Mouse (Mus musculus) MEL (cell line): ENCODE measurements at regions not wholly inside any gene's neighbourhood (a gene's known extent, or its start where the extent isn't known, plus 50 kb on each side); places are given as distances from the start of the nearest gene placed in this dataset.

Experiments used
- DNase-seq: peaks from one replicate; pipeline ENCODE4 v3.0.0; 2011; ENCODE audit warnings: low read depth, low spot score
- H3K27ac ChIP-seq: 2 replicates; pipeline ENCODE4 v1.5.1; 2012; ENCODE audit warnings: low read depth, mild to moderate bottlenecking, control low read depth, low read length, moderate library complexity; ENCODE audit not compliant: control insufficient read depth
- H3K27me3 ChIP-seq, 2 experiments: fragments of 150-350 bp in 1 of 2; sonication (generic) in 1 of 2; 2 replicates each; pipeline ENCODE4 v1.6.1; 2012; ENCODE audit warnings: low read length in 2 of 2, mild to moderate bottlenecking in 2 of 2, improper control_type of control experiment in 1 of 2, moderate library complexity in 1 of 2; ENCODE audit not compliant: insufficient read depth in 2 of 2, control insufficient read depth in 1 of 2
- H3K36me3 ChIP-seq, 2 experiments: 2 replicates each; pipeline ENCODE4 v1.6.1; 2012 to 2014; ENCODE audit warnings: low read length in 2 of 2, improper control_type of control experiment in 1 of 2, inconsistent platforms in 1 of 2, mild to moderate bottlenecking in 1 of 2; ENCODE audit not compliant: insufficient read depth in 2 of 2, control insufficient read depth in 1 of 2
- H3K4me1 ChIP-seq, 2 experiments: fragments of 150-350 bp in 1 of 2; sonication (generic) in 1 of 2; 2 replicates each; pipeline ENCODE4 v1.6.1; 2012; ENCODE audit warnings: low read length in 2 of 2, improper control_type of control experiment in 1 of 2, mild to moderate bottlenecking in 1 of 2; ENCODE audit not compliant: insufficient read depth in 2 of 2, control insufficient read depth in 1 of 2
- H3K4me3 ChIP-seq, 2 experiments: fragments of 150-350 bp in 1 of 2; sonication (generic) in 1 of 2; 2 replicates each; pipeline ENCODE4 v1.5.1; 2012; ENCODE audit warnings: low read depth in 2 of 2, low read length in 2 of 2, mild to moderate bottlenecking in 2 of 2, moderate library complexity in 2 of 2, control low read depth in 1 of 2, improper control_type of control experiment in 1 of 2; ENCODE audit not compliant: control insufficient read depth in 1 of 2, insufficient read depth in 1 of 2
- H3K79me2 ChIP-seq: 2 replicates; pipeline ENCODE4 v1.6.1; 2012; ENCODE audit warnings: mild to moderate bottlenecking, low read length, moderate library complexity; ENCODE audit not compliant: control insufficient read depth, poor library complexity, insufficient read depth
- H3K9ac ChIP-seq: 2 replicates; pipeline ENCODE4 v1.6.1; 2012; ENCODE audit warnings: low read depth, mild to moderate bottlenecking, control low read depth, low read length, moderate library complexity; ENCODE audit not compliant: control insufficient read depth, poor library complexity, severe bottlenecking
- H3K9me3 ChIP-seq: fragments of 150-350 bp; sonication (generic); replicated peaks from 2 replicates; pipeline ENCODE4 v1.6.1; 2012; ENCODE audit warnings: mild to moderate bottlenecking, low read length, improper control_type of control experiment, moderate library complexity; ENCODE audit not compliant: insufficient read depth
- BHLHE40 ChIP-seq: IDR thresholded peaks from 2 replicates; pipeline ENCODE4 v1.6.1; 2012; ENCODE audit warnings: low read depth, mild to moderate bottlenecking, inconsistent platforms, low read length, improper control_type of control experiment, borderline replicate concordance
- CHD1 ChIP-seq: IDR thresholded peaks from 2 replicates; pipeline ENCODE4 v1.6.1; 2012; ENCODE audit warnings: low read depth, mild to moderate bottlenecking, inconsistent platforms, low read length, improper control_type of control experiment
- CHD2 ChIP-seq: IDR thresholded peaks from 2 replicates; pipeline ENCODE4 v1.6.1; 2011; ENCODE audit warnings: low read length, improper control_type of control experiment
- EP300 ChIP-seq, 2 experiments: IDR thresholded peaks; 2 replicates each; pipeline ENCODE4 v1.6.1; 2011; ENCODE audit warnings: improper control_type of control experiment in 2 of 2, low read length in 2 of 2, low read depth in 1 of 2, mild to moderate bottlenecking in 1 of 2
- ETS1 ChIP-seq: IDR thresholded peaks from 2 replicates; pipeline ENCODE4 v1.6.1; 2012; ENCODE audit warnings: low read depth, mild to moderate bottlenecking, inconsistent platforms, low read length, improper control_type of control experiment, moderate library complexity
- GATA1 ChIP-seq: IDR thresholded peaks from 2 replicates; pipeline ENCODE4 v1.6.1; 2011; ENCODE audit warnings: low read depth, low read length, improper control_type of control experiment
- HCFC1 ChIP-seq: IDR thresholded peaks from 2 replicates; pipeline ENCODE4 v1.6.1; 2012; ENCODE audit warnings: low read depth, mild to moderate bottlenecking, inconsistent platforms, low read length, improper control_type of control experiment, moderate library complexity
- JUND ChIP-seq: IDR thresholded peaks from 2 replicates; pipeline ENCODE4 v1.6.1; 2011; ENCODE audit warnings: low read depth, mild to moderate bottlenecking, improper control_type of control experiment, low read length
- KAT2A ChIP-seq: conservative IDR thresholded peaks from 2 replicates; pipeline ENCODE4 v1.6.1; 2012; ENCODE audit warnings: low read depth, low read length, improper control_type of control experiment, inconsistent platforms
- MAX ChIP-seq: IDR thresholded peaks from 2 replicates; pipeline ENCODE4 v1.6.1; 2011; ENCODE audit warnings: low read length, improper control_type of control experiment
- MAZ ChIP-seq: IDR thresholded peaks from 2 replicates; pipeline ENCODE4 v1.6.1; 2012; ENCODE audit warnings: low read depth, mild to moderate bottlenecking, inconsistent platforms, low read length, improper control_type of control experiment
- MEF2A ChIP-seq: IDR thresholded peaks from 2 replicates; pipeline ENCODE4 v1.6.1; 2014; ENCODE audit warnings: low read depth, mild to moderate bottlenecking, inconsistent platforms, low read length, improper control_type of control experiment; ENCODE audit not compliant: poor library complexity, insufficient replicate concordance, severe bottlenecking; ENCODE audit errors: extremely low read depth
- MXI1 ChIP-seq: IDR thresholded peaks from 2 replicates; pipeline ENCODE4 v1.6.1; 2011; ENCODE audit warnings: mild to moderate bottlenecking, low read depth, low read length, improper control_type of control experiment
- MYB ChIP-seq: IDR thresholded peaks from 2 replicates; pipeline ENCODE4 v1.6.1; 2011; ENCODE audit warnings: mild to moderate bottlenecking, low read depth, low read length, improper control_type of control experiment
- NELFE ChIP-seq: IDR thresholded peaks from 2 replicates; pipeline ENCODE4 v1.6.1; 2011; ENCODE audit warnings: low read depth, low read length, improper control_type of control experiment
- POLR2AphosphoS5 ChIP-seq: IDR thresholded peaks from 2 replicates; pipeline ENCODE4 v1.6.1; 2012; ENCODE audit warnings: low read depth, borderline replicate concordance, mild to moderate bottlenecking, inconsistent platforms, low read length, moderate library complexity, mixed read lengths
- RAD21 ChIP-seq: IDR thresholded peaks from 2 replicates; pipeline ENCODE4 v1.6.1; 2011; ENCODE audit warnings: mild to moderate bottlenecking, low read depth, low read length, improper control_type of control experiment
- RCOR1 ChIP-seq: IDR thresholded peaks from 2 replicates; pipeline ENCODE4 v1.6.1; 2012; ENCODE audit warnings: low read depth, mild to moderate bottlenecking, inconsistent platforms, low read length, improper control_type of control experiment
- SIN3A ChIP-seq: IDR thresholded peaks from 2 replicates; pipeline ENCODE4 v1.6.1; 2012; ENCODE audit warnings: low read length, improper control_type of control experiment, inconsistent platforms
- TAL1 ChIP-seq: IDR thresholded peaks from 2 replicates; pipeline ENCODE4 v1.6.1; 2012; ENCODE audit warnings: mild to moderate bottlenecking, inconsistent platforms, low read length, moderate library complexity, mixed read lengths
- TCF12 ChIP-seq: IDR thresholded peaks from 2 replicates; pipeline ENCODE4 v1.6.1; 2014; ENCODE audit warnings: low read depth, mild to moderate bottlenecking, inconsistent platforms, low read length, improper control_type of control experiment, moderate library complexity
- ZC3H11A ChIP-seq: IDR thresholded peaks from 2 replicates; pipeline ENCODE4 v1.6.1; 2012; ENCODE audit warnings: low read depth, mild to moderate bottlenecking, inconsistent platforms, low read length, improper control_type of control experiment
- ZKSCAN1 ChIP-seq: IDR thresholded peaks from 2 replicates; pipeline ENCODE4 v1.6.1; 2012; ENCODE audit warnings: low read depth, mild to moderate bottlenecking, inconsistent platforms, low read length, improper control_type of control experiment, moderate library complexity
- ZMIZ1 ChIP-seq: IDR thresholded peaks from 2 replicates; pipeline ENCODE4 v1.6.1; 2012; ENCODE audit warnings: low read depth, mild to moderate bottlenecking, inconsistent platforms, low read length, improper control_type of control experiment, moderate library complexity
- ZNF384 ChIP-seq: IDR thresholded peaks from 2 replicates; pipeline ENCODE4 v1.6.1; 2012; ENCODE audit warnings: low read depth, mild to moderate bottlenecking, inconsistent platforms, low read length, improper control_type of control experiment

DNA sequence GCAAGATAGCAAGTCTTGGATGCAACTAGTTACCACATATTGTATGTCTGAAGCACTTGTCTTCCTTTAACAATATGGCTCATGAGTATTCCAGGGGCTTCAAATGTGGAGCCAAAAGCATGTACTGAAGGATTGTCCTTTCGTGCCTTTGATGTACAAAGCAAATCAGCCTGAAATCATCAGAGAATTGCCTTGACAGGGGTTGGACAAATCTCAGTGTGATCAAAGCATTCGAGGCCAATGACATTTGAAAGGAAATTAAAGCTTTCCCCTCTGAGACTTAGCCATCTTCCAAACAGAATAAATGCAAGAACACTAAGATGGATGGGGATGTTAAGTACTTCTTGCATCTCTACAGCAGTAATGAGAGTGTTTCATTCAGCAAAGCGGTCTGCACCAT, 1144.9 kb downstream of the Mat2b start:
- TF ChIP-seq MXI1 (no peak), ETS1 (no peak), MYB (no peak), CHD1 (no peak), HCFC1 (no peak), CHD2 (no peak), ZNF384 (no peak), MEF2A (no peak), ZKSCAN1 (no peak), MAX (no peak), GATA1 (no peak), BHLHE40 (no peak), TCF12 (no peak), ZC3H11A (no peak), MAZ (no peak), JUND (no peak), ZMIZ1 (no peak)
- Histone ChIP-seq H3K4me3 (no peak overlapping the region), H3K36me3 (no peaks in the 10 kb centered on the region)

DNA sequence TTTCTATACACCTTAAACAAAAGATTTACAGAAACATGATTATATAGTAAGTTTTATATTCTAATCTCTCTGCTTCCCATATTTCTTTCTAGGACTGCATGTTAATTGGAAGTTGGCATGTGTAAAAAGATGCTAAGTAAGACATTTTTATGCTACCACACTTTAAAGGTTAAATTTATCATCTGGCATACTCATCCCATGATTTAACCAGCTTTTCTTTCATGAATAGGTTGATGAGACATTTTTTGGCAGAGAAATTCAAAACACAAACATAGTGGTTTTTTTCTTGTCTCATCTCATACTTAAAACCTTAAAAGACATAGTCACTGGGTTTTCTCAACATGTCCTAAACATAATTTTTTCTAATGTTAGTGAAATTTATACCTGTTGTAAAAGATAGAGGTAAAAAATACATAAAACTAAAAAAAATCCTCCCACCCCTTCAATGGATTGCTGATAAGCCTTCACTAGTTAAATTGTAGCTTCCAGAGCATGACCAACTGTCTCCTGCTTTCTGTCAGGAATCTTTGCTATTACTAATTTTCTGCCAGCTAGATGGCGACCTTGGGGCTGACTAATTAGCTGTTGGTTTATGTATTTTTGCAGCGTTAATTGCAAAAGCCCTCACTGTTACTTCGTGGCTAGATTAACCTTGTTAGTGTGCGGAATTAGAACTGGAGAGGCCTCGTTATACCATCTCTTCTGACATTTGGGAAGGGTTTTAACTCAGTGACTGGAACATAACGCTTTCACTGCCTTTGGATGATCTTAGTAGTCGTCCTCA, 1169.9 kb downstream of the Mat2b start:
- no peaks in the 10 kb centered on the region for H3K79me2 ChIP-seq
- H3K27me3 ChIP-seq: no peaks in the 10 kb centered on the region
- no peaks in the 10 kb centered on the region for H3K36me3 ChIP-seq
- no peaks in the 10 kb centered on the region for H3K9me3 ChIP-seq
- no peak for DNase-seq
- H3K4me1 ChIP-seq: no peaks in the 10 kb centered on the region
- no peak overlapping the region for H3K9ac ChIP-seq
- H3K4me3 ChIP-seq: no peak overlapping the region
- H3K27ac ChIP-seq: no peak overlapping the region
- TF ChIP-seq CHD2: no peak
- no peak for TF ChIP-seq HCFC1
- no peak for TF ChIP-seq JUND
- TF ChIP-seq KAT2A: no peak
- no peak for TF ChIP-seq RCOR1
- no peak for TF ChIP-seq NELFE
- TF ChIP-seq ZMIZ1: no peak
- no peak for TF ChIP-seq MXI1
- TF ChIP-seq EP300 (IDR thresholded peaks at IDR 0.05; ENCODE audit: low read depth in 1 of 2, low read length in 2 of 2): no peak
- no peak for TF ChIP-seq MEF2A
- TF ChIP-seq ZNF384: no peak
- no peak for TF ChIP-seq POLR2AphosphoS5
- TF ChIP-seq SIN3A: no peak
- TF ChIP-seq TAL1: no peak
- TF ChIP-seq ETS1: no peak
- TF ChIP-seq RAD21: no peak

More for the DNA sequence above, 1144.9 kb downstream of the Mat2b start:
- Histone ChIP-seq H3K4me1 (no peaks in the 10 kb centered on the region), H3K27ac (no peak overlapping the region), H3K9me3 (no peaks in the 10 kb centered on the region), H3K27me3 (no peaks in the 10 kb centered on the region), H3K9ac (no peak overlapping the region), H3K79me2 (no peaks in the 10 kb centered on the region)
- DNase-seq: no peak
